Mouse (Mus musculus) intestine, postnatal 0 days (tissue): Measurements from ENCODE around the gene Ambra1. TPM values are rescaled to one million over a fixed set of nuclear protein-coding genes. Genes with fewer than 3 reads are reported as not detected.

Experiments
- ATAC-seq: fragments of 200-750 bp; cut with Nextera tagmentation; 2 replicates; pipeline ENCODE4 v1.8.0; 2017; ENCODE audit warnings: mild to moderate bottlenecking, moderate TSS enrichment, moderate library complexity
- H3K27ac ChIP-seq: fragments of 300-500 bp; sonication (generic); 2 replicates; pipeline ENCODE4 v1.5.1; 2014; ENCODE audit warnings: mild to moderate bottlenecking, low read depth, low read length, moderate library complexity
- H3K27me3 ChIP-seq: fragments of 300-500 bp; sonication (generic); replicated peaks from 2 replicates; pipeline ENCODE4 v1.6.1; 2014; ENCODE audit warnings: low read length, mixed read lengths; ENCODE audit not compliant: control insufficient read depth, insufficient read depth
- H3K36me3 ChIP-seq: fragments of 300-500 bp; sonication (generic); 2 replicates; pipeline ENCODE4 v1.6.1; 2014; ENCODE audit warnings: mild to moderate bottlenecking, moderate library complexity; ENCODE audit not compliant: control insufficient read depth, insufficient read depth
- H3K4me1 ChIP-seq: fragments of 300-500 bp; sonication (generic); replicated peaks from 2 replicates; pipeline ENCODE4 v1.6.1; 2014; ENCODE audit warnings: antibody characterized with exemption, low read length, mixed read lengths; ENCODE audit not compliant: control insufficient read depth, insufficient read depth
- H3K4me2 ChIP-seq: fragments of 300-500 bp; sonication (generic); replicated peaks from 2 replicates; pipeline ENCODE4 v1.6.1; 2014; ENCODE audit warnings: low read depth, mild to moderate bottlenecking, moderate library complexity
- H3K4me3 ChIP-seq: fragments of 300-500 bp; sonication (generic); 2 replicates; pipeline ENCODE4 v1.5.1; 2014; ENCODE audit warnings: low read depth, low read length
- H3K9ac ChIP-seq: fragments of 300-500 bp; sonication (generic); 2 replicates; pipeline ENCODE4 v1.6.1; 2014; ENCODE audit warnings: mild to moderate bottlenecking, low read depth, low read length
- H3K9me3 ChIP-seq: fragments of 300-500 bp; sonication (generic); 2 replicates; pipeline ENCODE4 v1.6.1; 2016; ENCODE audit warnings: mixed run types; ENCODE audit not compliant: control insufficient read depth
- CTCF ChIP-seq: sonication (generic); IDR thresholded peaks from 2 replicates; pipeline ENCODE4 v1.5.1; 2016; ENCODE audit warnings: low read depth, mild to moderate bottlenecking, control low read depth, antibody characterized with exemption, moderate library complexity
- WGBS: fragments of 180-500 bp; shearing (Covaris S2); extraction: QIAGEN DNeasy Blood & Tissue Kit; methylation state at CpG from one replicate; pipeline ENCODE4 v1.1.7; 2014; 5-methylcytosine and 5-hydroxymethylcytosine counted together
- polyA plus RNA-seq: library from polyadenylated mRNA; unstranded; fragments of >200 nt; fragmentation: Nextera tagmentation; extraction: Ambion mirVana; gene quantifications from 2 replicates; pipeline ENCODE4 v1.2.1, GENCODE M21; 2015

Gene Ambra1
- polyA plus RNA-seq, 1 experiment from 2014 or later, result 5.5 TPM

DNA sequence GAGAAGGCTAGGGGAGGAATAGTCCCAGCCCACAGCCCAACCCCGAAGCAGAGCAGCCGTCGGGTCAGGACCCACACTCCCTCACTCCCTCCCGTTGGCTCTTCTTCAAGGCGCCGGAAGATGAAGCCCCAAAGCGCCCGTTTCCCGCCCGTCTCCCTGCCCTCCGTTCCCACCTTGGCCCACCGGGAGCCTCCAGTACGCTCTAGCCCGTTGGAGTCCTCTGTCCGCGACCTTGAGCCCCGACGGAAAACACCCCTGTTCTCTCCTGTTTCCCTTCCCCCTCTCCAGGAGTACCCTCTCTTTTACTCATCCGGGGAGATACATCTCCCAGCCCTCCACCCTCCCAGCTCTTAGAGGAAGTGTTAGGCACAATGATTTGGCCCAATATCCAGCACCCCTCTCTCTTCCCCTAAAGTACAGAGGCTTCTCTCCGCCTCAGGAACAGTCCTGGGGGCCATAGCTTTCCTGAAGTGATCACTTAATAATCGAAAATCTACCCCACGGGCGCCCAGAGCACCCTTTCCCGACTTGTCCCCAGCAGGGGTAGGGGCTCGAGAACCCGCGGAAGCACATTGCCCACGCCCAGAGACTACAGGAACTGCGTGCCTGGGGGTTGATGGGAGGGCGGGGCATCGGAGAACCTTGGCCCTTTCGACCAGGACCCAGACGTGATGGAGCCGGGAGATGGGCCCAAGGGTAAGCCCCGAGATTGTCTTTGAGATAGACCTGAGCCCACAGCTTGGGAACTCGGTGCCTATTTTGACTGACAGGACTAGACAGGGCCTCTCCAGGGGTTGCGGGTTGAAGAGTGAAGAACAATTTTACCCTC is 192.9 kb downstream of the Ambra1 start:
- no peak for TF ChIP-seq CTCF
- Histone ChIP-seq H3K9me3 (no peaks in the 10 kb centered on the region), H3K36me3 (peaks cover 13% of the 10 kb centered on the region), H3K4me1 (peaks cover 12% of the 10 kb centered on the region), H3K4me2 (peak overlapping the region; percentile 90), H3K27me3 (peaks cover 39% of the 10 kb centered on the region), H3K4me3 (peak overlapping the region; percentile 52), H3K27ac (no peak overlapping the region), H3K9ac (no peak overlapping the region)
- no peak for ATAC-seq
- 2% methylated on average over 36 of the region's 37 CpGs for WGBS

- Histone ChIP-seq H3K36me3 (peaks cover 5% of the 10 kb centered on the region; the same call in 1 of the 2 replicates), H3K9ac (no peak overlapping the region), H3K27me3 (peaks cover 39% of the 10 kb centered on the region), H3K4me3 (peak overlapping the region; percentile 52), H3K27ac (no peak overlapping the region), H3K4me1 (peaks cover 15% of the 10 kb centered on the region), H3K4me2 (peak overlapping the region; percentile 90), H3K9me3 (no peaks in the 10 kb centered on the region)
- peak; percentile 86 for TF ChIP-seq CTCF
- ATAC-seq, result no peak
- WGBS, result 5% methylated on average over 54 of the region's 54 CpGs
Observed at GRCm38 (mm10) chr2:91923415-91924337, 193.7 kb downstream of the Ambra1 start.

DNA sequence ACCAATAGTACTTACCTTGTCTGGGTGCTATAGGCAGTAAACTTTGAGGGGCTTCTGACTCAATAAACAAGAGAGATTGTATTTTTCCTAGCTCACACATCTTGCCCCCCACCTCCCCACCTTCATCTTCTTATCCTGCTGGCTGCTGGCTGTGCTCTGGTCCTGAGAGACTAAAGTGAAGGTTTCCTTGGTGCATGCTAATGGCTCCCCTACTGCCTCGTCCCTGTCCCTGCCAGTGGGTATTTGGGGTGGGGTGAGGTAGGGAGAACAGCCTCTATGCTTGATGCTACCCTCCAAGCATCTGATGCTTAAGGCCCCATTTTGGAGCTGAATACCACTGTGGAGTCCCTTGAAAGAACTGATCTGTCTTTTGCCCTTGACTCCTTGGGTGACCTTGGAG is 194.8 kb downstream of the Ambra1 start:
- Histone ChIP-seq H3K4me3 (no peak overlapping the region), H3K36me3 (0 out of 2 replicates have a peak, but pooled peaks cover 3% of the 10 kb centered on the region), H3K4me2 (no peak overlapping the region), H3K9ac (no peak overlapping the region), H3K4me1 (peaks cover 15% of the 10 kb centered on the region), H3K9me3 (no peaks in the 10 kb centered on the region), H3K27ac (no peak overlapping the region), H3K27me3 (peaks cover 39% of the 10 kb centered on the region)
- TF ChIP-seq CTCF, result no peak
- ATAC-seq, result no peak
- 81% methylated on average over 1 of the region's 1 CpGs for whole genome bisulfite sequencing

DNA sequence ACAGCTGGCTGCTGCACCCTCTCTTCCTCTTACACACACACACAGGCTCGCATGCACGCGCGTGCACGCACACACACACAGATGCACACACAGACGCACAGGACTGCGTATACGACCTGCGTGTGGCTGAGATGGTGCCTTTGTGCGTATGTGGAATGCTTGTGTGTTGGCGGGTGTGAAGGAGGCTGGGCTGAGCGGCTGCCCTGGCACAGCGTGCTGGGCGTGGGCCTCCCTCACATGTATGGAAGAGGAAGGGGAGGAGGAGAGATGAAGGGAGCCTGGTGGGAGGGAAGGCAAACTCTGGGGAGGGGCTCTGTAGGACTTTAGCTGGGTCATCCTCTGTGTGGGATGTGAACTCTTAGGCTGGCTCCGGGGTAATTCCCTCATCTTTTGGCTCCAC is 195.5 kb downstream of the Ambra1 start:
- no peak overlapping the region for H3K27ac ChIP-seq
- 74% methylated on average over 15 of the region's 15 CpGs for WGBS
- no peak for ATAC-seq

GRCm38 (mm10) chr2:91926949-91927348 is 197.0 kb downstream of the Ambra1 start, which contains the start of gene Chrm4:
Gene Chrm4 (plus strand): TSS chr2:91927249.
- H3K27ac ChIP-seq, result no peak within 1 kb of the TSS
- H3K4me1 ChIP-seq, result peaks cover 15% of the 10 kb centered on the region
- H3K4me3 ChIP-seq, result no peak within 1 kb of the TSS
- H3K36me3 ChIP-seq, result 0 out of 2 replicates have a peak, but pooled peaks cover 3% of the 10 kb centered on the region
- no peaks in the 10 kb centered on the region for H3K9me3 ChIP-seq
- no peak for TF ChIP-seq CTCF
- H3K4me2 ChIP-seq, result peak within 1 kb of the TSS; percentile 51
- no peak for ATAC-seq
- H3K9ac ChIP-seq, result no peak within 1 kb of the TSS
- 79% methylated on average over 3 of the region's 3 CpGs for WGBS
- peaks cover 25% of the 10 kb centered on the region for H3K27me3 ChIP-seq

More for the DNA sequence above, 195.5 kb downstream of the Ambra1 start:
- Histone ChIP-seq H3K4me2 (no peak overlapping the region), H3K4me3 (no peak overlapping the region), H3K4me1 (peaks cover 15% of the 10 kb centered on the region), H3K9ac (no peak overlapping the region), H3K36me3 (0 out of 2 replicates have a peak, but pooled peaks cover 3% of the 10 kb centered on the region), H3K9me3 (no peaks in the 10 kb centered on the region), H3K27me3 (peaks cover 39% of the 10 kb centered on the region)
- no peak for TF ChIP-seq CTCF
